Mouse (Mus musculus): ENCODE data around the gene Lingo3.

GRCm38 (mm10) chr10:80842334-80842733 lies 1.5 kb downstream of the Lingo3 start:
- TF ChIP-seq CTCF (IDR thresholded peaks at IDR 0.05; ENCODE audit: low read depth, low read length): no peak
- no peak for TF ChIP-seq POLR2A (IDR thresholded peaks at IDR 0.05; ENCODE audit: borderline replicate concordance, low read depth, low read length)
